Mouse (Mus musculus): ENCODE results near the gene Zfp119b.
A peak's percentile ranks its signal among the peaks of the same experiment; 100 is the strongest.

GRCm38 (mm10) chr17:55957168-55957567 is 7.9 kb upstream of the Zfp119b start:
- TF ChIP-seq CTCF (IDR thresholded peaks at IDR 0.05) (peak; percentile 89), EP300 (IDR thresholded peaks at IDR 0.05) (no peak)
